Mouse (Mus musculus): ENCODE results near the gene N4bp2l2. TPM values are rescaled to one million over a fixed set of nuclear protein-coding genes. Genes with fewer than 3 reads are reported as not detected.
"Not testable (repeated sequence)": the region's sequence is repeated elsewhere in the genome, so short reads cannot be mapped to it uniquely, and the experiment has no call there.

The N4bp2l2 gene
- polyA plus RNA-seq, 1 experiment from 2014 or later, result 38.0 TPM

GRCm38 (mm10) chr5:150673153-150673835 lies 7.3 kb upstream of the N4bp2l2 start, which contains the start of gene Pds5b:
TSS of gene Pds5b (plus strand) at chr5:150673739.
- peak within 1 kb of the TSS; percentile 95 for H3K9ac ChIP-seq
- H3K4me3 ChIP-seq, result peak within 1 kb of the TSS; percentile 89
- 14% methylated on average over 49 of the region's 49 CpGs for WGBS
- no peaks in the 10 kb centered on the region for H3K27me3 ChIP-seq (replicated peaks)
- H3K4me1 ChIP-seq (replicated peaks), result peaks cover 7% of the 10 kb centered on the region; the same call in 1 of the 2 replicates
- peak; percentile 96 for ATAC-seq (ENCODE audit: insufficient number of reproducible peaks, low FRiP score)
- no peaks in the 10 kb centered on the region for H3K9me3 ChIP-seq (replicated peaks)
- no peaks in the 10 kb centered on the region for H3K36me3 ChIP-seq
- H3K4me2 ChIP-seq, result peak within 1 kb of the TSS; percentile 78
- peak within 1 kb of the TSS; percentile 92 for H3K27ac ChIP-seq (ENCODE audit: poor library complexity, severe bottlenecking)

GRCm38 (mm10) chr5:150672343-150672742 lies 6.4 kb upstream of the N4bp2l2 start:
- H3K9me3 ChIP-seq (replicated peaks), result no peaks in the 10 kb centered on the region
- no peak overlapping the region for H3K4me2 ChIP-seq
- no peak overlapping the region for H3K9ac ChIP-seq
- H3K27me3 ChIP-seq (replicated peaks), result no peaks in the 10 kb centered on the region
- no peaks in the 10 kb centered on the region for H3K36me3 ChIP-seq
- peaks cover 7% of the 10 kb centered on the region; the same call in 1 of the 2 replicates for H3K4me1 ChIP-seq (replicated peaks)
- 82% methylated on average over 7 of the region's 7 CpGs for WGBS
- ATAC-seq (ENCODE audit: insufficient number of reproducible peaks, low FRiP score), result no peak
- H3K4me3 ChIP-seq, result no peak overlapping the region
- no peak overlapping the region for H3K27ac ChIP-seq (ENCODE audit: poor library complexity, severe bottlenecking)

GRCm38 (mm10) chr5:150668731-150669130 lies 2.7 kb upstream of the N4bp2l2 start:
- H3K9me3 ChIP-seq (replicated peaks), result no peaks in the 10 kb centered on the region
- H3K27ac ChIP-seq (ENCODE audit: poor library complexity, severe bottlenecking), result no peak overlapping the region
- H3K27me3 ChIP-seq (replicated peaks), result no peaks in the 10 kb centered on the region
- WGBS, result 55% methylated on average over 4 of the region's 4 CpGs
- peaks cover 4% of the 10 kb centered on the region; the same call in 1 of the 2 replicates for H3K4me1 ChIP-seq (replicated peaks)
- no peak for ATAC-seq (ENCODE audit: insufficient number of reproducible peaks, low FRiP score)
- no peak overlapping the region for H3K4me2 ChIP-seq
- H3K4me3 ChIP-seq, result no peak overlapping the region
- H3K36me3 ChIP-seq, result no peaks in the 10 kb centered on the region
- H3K9ac ChIP-seq, result no peak overlapping the region

DNA sequence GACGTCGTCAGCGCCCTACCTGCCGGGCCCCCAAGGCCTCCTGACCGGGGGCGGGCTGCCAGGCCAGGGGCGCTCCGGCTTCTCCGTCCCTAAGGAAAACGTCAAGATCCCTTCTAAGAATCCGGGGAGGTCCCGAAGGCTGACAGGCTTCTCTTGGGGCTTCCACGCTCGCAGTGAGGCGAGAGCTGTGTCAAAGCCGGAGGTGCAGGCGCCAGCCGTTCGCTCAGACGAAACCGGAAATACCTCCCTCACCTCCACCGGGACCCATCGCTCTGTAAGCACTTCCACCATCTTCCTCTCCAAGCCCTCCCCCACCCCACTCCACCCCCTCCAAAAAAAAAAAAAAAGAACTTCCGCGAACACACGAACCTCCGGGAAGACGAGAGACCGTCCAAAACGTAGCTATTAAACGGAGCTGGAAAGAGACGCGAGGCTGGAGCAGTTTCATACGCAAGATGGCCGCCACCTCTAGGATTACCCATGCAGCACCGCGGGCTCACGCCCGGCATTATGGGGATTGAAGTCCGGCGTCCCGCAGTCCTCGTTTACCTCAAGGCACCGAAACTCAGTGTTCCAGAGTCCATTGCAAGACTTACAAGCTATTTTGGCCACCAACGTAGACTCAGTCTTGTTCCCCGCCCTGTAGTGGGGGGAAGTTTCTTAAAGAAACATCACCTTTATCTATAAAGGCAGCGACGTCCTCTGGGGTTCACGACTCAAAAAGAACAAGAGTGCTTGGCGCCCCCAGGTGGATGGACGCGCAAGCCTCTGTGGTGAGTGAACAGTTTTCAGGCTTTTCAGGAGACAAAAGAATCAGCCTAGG lies 640 bp downstream of the N4bp2l2 start:
- peak; percentile 96 for ATAC-seq (ENCODE audit: insufficient number of reproducible peaks, low FRiP score)
- peaks cover 14% of the 10 kb centered on the region for H3K4me1 ChIP-seq (replicated peaks)
- peak overlapping the region; percentile 75 for H3K4me2 ChIP-seq
- no peaks in the 10 kb centered on the region for H3K27me3 ChIP-seq (replicated peaks)
- peaks cover 18% of the 10 kb centered on the region for H3K36me3 ChIP-seq
- no peaks in the 10 kb centered on the region for H3K9me3 ChIP-seq (replicated peaks)
- peak overlapping the region; percentile 94 for H3K9ac ChIP-seq
- peak overlapping the region; percentile 99 for H3K27ac ChIP-seq (ENCODE audit: poor library complexity, severe bottlenecking)
- WGBS, result under 1% methylated on average over 52 of the region's 52 CpGs
- peak overlapping the region; percentile 98 for H3K4me3 ChIP-seq

- Histone ChIP-seq H3K36me3 (peaks cover 21% of the 10 kb centered on the region), H3K4me3 (peak overlapping the region; percentile 98), H3K9ac (peak overlapping the region; percentile 94), H3K27me3 (replicated peaks) (no peaks in the 10 kb centered on the region), H3K4me1 (replicated peaks) (peaks cover 14% of the 10 kb centered on the region), H3K9me3 (replicated peaks) (no peaks in the 10 kb centered on the region), H3K4me2 (peak overlapping the region; percentile 75), H3K27ac (ENCODE audit: poor library complexity, severe bottlenecking) (peak overlapping the region; percentile 99)
- peak; percentile 0; the same call in 1 of the 2 replicates for ATAC-seq (ENCODE audit: insufficient number of reproducible peaks, low FRiP score)
- WGBS, result under 1% methylated on average over 10 of the region's 10 CpGs
Observed at GRCm38 (mm10) chr5:150664794-150665131, 1.2 kb downstream of the N4bp2l2 start.

DNA sequence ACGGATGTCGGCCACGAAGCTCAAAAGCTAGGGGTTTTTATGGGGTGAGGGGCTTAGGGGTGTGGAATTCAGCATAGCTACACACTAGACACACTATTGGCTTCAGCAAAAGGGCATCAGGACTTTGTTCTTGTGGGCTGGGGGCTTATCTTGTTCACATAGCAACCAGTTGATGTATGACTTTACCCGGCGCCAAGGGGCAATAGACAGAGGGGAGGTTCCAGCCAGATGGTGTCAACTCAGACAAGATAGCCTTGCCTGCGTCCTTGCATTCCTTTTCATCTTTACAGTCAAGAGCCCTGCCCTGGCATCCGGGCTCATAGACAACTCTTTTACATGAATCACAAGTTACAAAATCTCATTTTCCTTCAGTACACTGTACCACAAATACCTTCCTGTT lies 2.1 kb downstream of the N4bp2l2 start:
- H3K4me3 ChIP-seq, result peak overlapping the region; percentile 37
- H3K9me3 ChIP-seq (replicated peaks); H3K27ac ChIP-seq (ENCODE audit: poor library complexity, severe bottlenecking); ATAC-seq (ENCODE audit: insufficient number of reproducible peaks, low FRiP score); H3K27me3 ChIP-seq (replicated peaks): not testable (repeated sequence)
- peak overlapping the region; percentile 56; the same call in 1 of the 2 replicates for H3K9ac ChIP-seq
- peak overlapping the region; percentile 68 for H3K4me2 ChIP-seq
- peaks cover 21% of the 10 kb centered on the region for H3K36me3 ChIP-seq
- 20% methylated on average over 7 of the region's 7 CpGs for WGBS
- H3K4me1 ChIP-seq (replicated peaks), result peaks cover 14% of the 10 kb centered on the region

- 88% methylated on average over 3 of the region's 3 CpGs for WGBS
- not testable (repeated sequence) for H3K4me3 ChIP-seq; H3K27me3 ChIP-seq (replicated peaks); H3K4me2 ChIP-seq; H3K27ac ChIP-seq (ENCODE audit: poor library complexity, severe bottlenecking); H3K9me3 ChIP-seq (replicated peaks); H3K9ac ChIP-seq; ATAC-seq (ENCODE audit: insufficient number of reproducible peaks, low FRiP score)
- Histone ChIP-seq H3K4me1 (replicated peaks) (peaks cover 21% of the 10 kb centered on the region), H3K36me3 (peaks cover 21% of the 10 kb centered on the region)
Observed at GRCm38 (mm10) chr5:150660296-150660695, 5.7 kb downstream of the N4bp2l2 start.

DNA sequence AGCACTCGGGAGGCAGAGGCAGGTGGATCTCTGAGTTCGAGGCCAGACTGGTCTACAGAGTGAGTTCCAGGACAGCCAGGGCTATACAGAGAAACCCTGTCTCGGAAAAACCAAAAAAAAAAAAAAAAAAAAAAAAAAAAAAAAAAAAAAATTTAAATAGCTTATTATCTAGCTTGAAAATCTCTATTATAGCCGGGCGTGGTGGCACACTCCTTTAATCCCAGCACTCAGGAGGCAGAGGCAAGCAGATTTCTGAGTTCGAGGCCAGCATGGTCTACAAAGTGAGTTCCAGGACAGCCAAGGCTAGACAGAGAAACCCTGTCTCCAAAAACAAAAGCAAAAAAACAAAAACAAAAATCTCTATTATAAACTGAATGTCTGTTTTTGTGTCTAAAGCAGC lies 6.6 kb downstream of the N4bp2l2 start:
- ATAC-seq (ENCODE audit: insufficient number of reproducible peaks, low FRiP score); H3K27me3 ChIP-seq (replicated peaks); H3K9ac ChIP-seq; H3K27ac ChIP-seq (ENCODE audit: poor library complexity, severe bottlenecking); H3K9me3 ChIP-seq (replicated peaks); H3K4me3 ChIP-seq; H3K4me2 ChIP-seq: not testable (repeated sequence)
- 87% methylated on average over 6 of the region's 6 CpGs for WGBS
- Histone ChIP-seq H3K4me1 (replicated peaks) (peaks cover 24% of the 10 kb centered on the region), H3K36me3 (peaks cover 22% of the 10 kb centered on the region)

- no peaks in the 10 kb centered on the region for H3K9me3 ChIP-seq (replicated peaks)
- ATAC-seq (ENCODE audit: insufficient number of reproducible peaks, low FRiP score), result no peak
- H3K4me1 ChIP-seq (replicated peaks), result peaks cover 10% of the 10 kb centered on the region
- no peak overlapping the region for H3K27ac ChIP-seq (ENCODE audit: poor library complexity, severe bottlenecking)
- no peak overlapping the region for H3K9ac ChIP-seq
- H3K4me3 ChIP-seq, result no peak overlapping the region
- H3K27me3 ChIP-seq (replicated peaks), result no peaks in the 10 kb centered on the region
- peaks cover 11% of the 10 kb centered on the region for H3K36me3 ChIP-seq
- no peak overlapping the region for H3K4me2 ChIP-seq
Observed at GRCm38 (mm10) chr5:150654548-150654947, 11.4 kb downstream of the N4bp2l2 start.

DNA sequence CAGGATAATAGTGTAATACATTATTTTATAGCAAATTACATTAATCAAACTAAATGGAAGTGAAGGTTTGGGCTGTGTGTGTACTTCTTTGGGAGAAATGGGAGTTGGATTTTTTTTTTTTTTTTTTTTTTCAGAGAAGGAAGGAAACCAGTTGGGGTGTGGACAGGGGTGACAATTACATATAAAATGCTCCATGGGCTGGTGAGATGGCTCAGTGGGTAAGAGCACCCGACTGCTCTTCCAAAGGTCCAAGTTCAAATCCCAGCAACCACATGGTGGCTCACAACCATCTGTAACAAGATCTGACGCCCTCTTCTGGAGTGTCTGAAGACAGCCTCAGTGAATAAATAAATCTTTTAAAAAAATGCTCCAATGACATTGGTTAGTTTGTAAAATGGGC lies 13.4 kb downstream of the N4bp2l2 start:
- Histone ChIP-seq H3K27me3 (replicated peaks) (no peaks in the 10 kb centered on the region), H3K27ac (ENCODE audit: poor library complexity, severe bottlenecking) (no peak overlapping the region), H3K4me2 (no peak overlapping the region), H3K36me3 (peaks cover 27% of the 10 kb centered on the region), H3K9me3 (replicated peaks) (no peaks in the 10 kb centered on the region), H3K4me3 (no peak overlapping the region), H3K4me1 (replicated peaks) (peaks cover 3% of the 10 kb centered on the region), H3K9ac (no peak overlapping the region)
- WGBS, result 88% methylated on average over 2 of the region's 2 CpGs
- no peak for ATAC-seq (ENCODE audit: insufficient number of reproducible peaks, low FRiP score)

- no peak for ATAC-seq (ENCODE audit: insufficient number of reproducible peaks, low FRiP score)
- Histone ChIP-seq H3K9ac (no peak overlapping the region), H3K36me3 (peaks cover 43% of the 10 kb centered on the region), H3K4me3 (no peak overlapping the region), H3K9me3 (replicated peaks) (no peaks in the 10 kb centered on the region), H3K27ac (ENCODE audit: poor library complexity, severe bottlenecking) (no peak overlapping the region), H3K27me3 (replicated peaks) (no peaks in the 10 kb centered on the region), H3K4me1 (replicated peaks) (no peaks in the 10 kb centered on the region), H3K4me2 (no peak overlapping the region)
- WGBS, result 86% methylated on average over 4 of the region's 4 CpGs
Observed at GRCm38 (mm10) chr5:150644926-150645325, 21.1 kb downstream of the N4bp2l2 start.

All from heart, embryonic 12.5 days (tissue).